In the genomic region with DNA sequence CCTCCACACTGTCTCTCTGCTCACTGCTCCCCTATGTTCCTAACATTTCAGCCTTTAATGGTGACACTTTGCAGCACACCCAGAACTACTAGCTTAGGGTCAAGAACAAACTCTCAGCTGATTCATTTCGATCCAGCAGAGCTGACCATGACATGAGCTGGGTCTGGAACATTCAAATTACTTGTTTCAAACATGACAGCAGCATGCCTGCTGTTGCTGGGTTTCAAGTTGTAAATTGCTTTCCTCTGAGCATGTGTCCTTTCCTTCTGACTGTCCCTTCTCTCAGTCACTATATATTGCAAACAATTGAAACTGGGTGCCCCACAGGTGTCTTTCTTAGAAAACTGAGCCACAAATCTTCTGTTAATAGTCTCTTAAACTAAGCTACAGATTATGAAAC, we compare ENCODE assay signal across 35 mouse cellular contexts.
"Had no signal": no experiment of that assay in that cellular context is flagged by ENCODE, and none has a peak within 500 bp of the region (broad histone marks: within the 10 kb centered on the region; RNA-seq: fewer than 3 reads in every experiment).

No protein-coding gene starts in this region.

- H3K27me3 ChIP-seq: heart, embryonic 12.5 days; heart, embryonic 13.5 days; heart, embryonic 15.5 days; hindbrain, embryonic 12.5 days; hindbrain, embryonic 13.5 days; hindbrain, embryonic 15.5 days; intestine, embryonic 15.5 days; kidney, embryonic 15.5 days had no signal

- H3K36me3 ChIP-seq: heart, embryonic 12.5 days; heart, embryonic 13.5 days; heart, embryonic 15.5 days; hindbrain, embryonic 10.5 days; hindbrain, embryonic 12.5 days; hindbrain, embryonic 13.5 days; hindbrain, embryonic 15.5 days; intestine, embryonic 15.5 days; kidney, embryonic 15.5 days had no signal

- ATAC-seq: hindbrain, embryonic 16.5 days; hindbrain, postnatal 0 days; inflammation-experienced regulatory T-cells, adult 6 months; intestine, embryonic 15.5 days; intestine, embryonic 16.5 days; intestine, postnatal 0 days had no signal

- H3K9ac ChIP-seq: heart, embryonic 12.5 days; heart, embryonic 13.5 days; heart, embryonic 15.5 days; hindbrain, embryonic 12.5 days; hindbrain, embryonic 13.5 days; hindbrain, embryonic 14.5 days; hindbrain, embryonic 15.5 days; intestine, embryonic 15.5 days; kidney, embryonic 15.5 days had no signal

- DNase-seq: heart, postnatal 10 days; heart, postnatal 14 days; heart, postnatal 36 days; heart, postnatal 4 days; kidney, adult 11 months; kidney, adult 18-20 months; kidney, adult 2 months; kidney, adult 8-10 months; kidney, adult 9 months; kidney, postnatal 10 days; kidney, postnatal 14 days; kidney, postnatal 25 days; kidney, postnatal 36 days; kidney, postnatal 4 days; layer of hippocampus, adult 9-11 months; layer of hippocampus, postnatal 36 days had no signal

- H3K27ac ChIP-seq: heart, embryonic 13.5 days; heart, embryonic 15.5 days; hindbrain, embryonic 10.5 days; hindbrain, embryonic 12.5 days; hindbrain, embryonic 13.5 days; hindbrain, embryonic 14.5 days; hindbrain, embryonic 15.5 days; hindbrain, postnatal 0 days; intestine, embryonic 15.5 days; kidney, embryonic 15.5 days; kidney, postnatal 0 days; layer of hippocampus, adult 2 months; left cerebral cortex, adult 2 months had no signal

- H3K4me1 ChIP-seq: heart, embryonic 12.5 days; heart, embryonic 15.5 days; hindbrain, embryonic 10.5 days; hindbrain, embryonic 12.5 days; hindbrain, embryonic 13.5 days; hindbrain, embryonic 15.5 days; intestine, embryonic 15.5 days; kidney, embryonic 15.5 days had no signal

- H3K9me3 ChIP-seq: heart, embryonic 12.5 days; heart, embryonic 15.5 days; hindbrain, embryonic 10.5 days; hindbrain, embryonic 12.5 days; hindbrain, embryonic 13.5 days; hindbrain, embryonic 15.5 days; intestine, embryonic 15.5 days; kidney, embryonic 15.5 days had no signal

- H3K4me2 ChIP-seq: heart, embryonic 11.5 days; heart, embryonic 12.5 days; heart, embryonic 13.5 days; heart, embryonic 15.5 days; hindbrain, embryonic 12.5 days; hindbrain, embryonic 13.5 days; hindbrain, embryonic 14.5 days; hindbrain, embryonic 15.5 days; intestine, embryonic 15.5 days; kidney, embryonic 15.5 days had no signal

- H3K4me3 ChIP-seq: heart, embryonic 12.5 days; heart, embryonic 13.5 days; heart, embryonic 15.5 days; hindbrain, embryonic 10.5 days; hindbrain, embryonic 12.5 days; hindbrain, embryonic 13.5 days; hindbrain, embryonic 15.5 days; intestine, embryonic 15.5 days; kidney, embryonic 15.5 days; layer of hippocampus, adult 2 months; left cerebral cortex, adult 2 months had no signal
